Mouse (Mus musculus) CH12.LX (cell line): Measurements from ENCODE around the gene Mn1. TPM values are rescaled to one million over a fixed set of nuclear protein-coding genes. Genes with fewer than 3 reads are reported as not detected.

Source experiments
- DNase-seq: peaks from one replicate; pipeline ENCODE4 v3.0.0-alpha.2; 2013; ENCODE audit errors: extremely low read depth
- H3K27ac ChIP-seq: 2 replicates; pipeline ENCODE4 v1.5.1; 2012; ENCODE audit warnings: low read depth, mild to moderate bottlenecking, control low read depth, moderate library complexity; ENCODE audit not compliant: insufficient read depth
- H3K27me3 ChIP-seq: replicated peaks from 2 replicates; pipeline ENCODE3; 2012; ENCODE audit warnings: inconsistent platforms
- H3K36me3 ChIP-seq, 2 experiments: replicated peaks in 1 of 2; 2 replicates each; pipeline versions ENCODE3 to v1.6.1; 2012; ENCODE audit warnings: inconsistent platforms in 1 of 2, low read length in 1 of 2, mild to moderate bottlenecking in 1 of 2, mixed read lengths in 1 of 2, moderate library complexity in 1 of 2; ENCODE audit not compliant: control insufficient read depth in 1 of 2, insufficient read depth in 1 of 2
- H3K4me1 ChIP-seq, 2 experiments: 2 replicates each; pipeline ENCODE4 v1.6.1; 2012; ENCODE audit warnings: inconsistent platforms in 1 of 2, moderate library complexity in 1 of 2; ENCODE audit not compliant: insufficient read depth in 2 of 2, control insufficient read depth in 1 of 2
- H3K4me2 ChIP-seq: 2 replicates; pipeline ENCODE4 v1.6.1; 2012; ENCODE audit warnings: low read depth, mild to moderate bottlenecking, control low read depth; ENCODE audit not compliant: poor library complexity, insufficient read depth, severe bottlenecking
- H3K4me3 ChIP-seq, 3 experiments: fragments of 150-350 bp in 1 of 3; sonication (generic) in 1 of 3; replicated peaks in 1 of 3; 2 replicates each; pipeline versions ENCODE3 to v1.5.1; 2011 to 2012; ENCODE audit warnings: low read depth in 2 of 3, low read length in 2 of 3, mild to moderate bottlenecking in 2 of 3, moderate library complexity in 2 of 3, control low read depth in 1 of 3, improper control_type of control experiment in 1 of 3, inconsistent platforms in 1 of 3, mixed read lengths in 1 of 3; ENCODE audit not compliant: poor library complexity in 1 of 3
- H3K79me2 ChIP-seq: replicated peaks from 2 replicates; pipeline ENCODE4 v1.6.1; 2012; ENCODE audit warnings: mild to moderate bottlenecking, moderate library complexity; ENCODE audit not compliant: control insufficient read depth, poor library complexity, insufficient read depth, severe bottlenecking; ENCODE audit errors: extremely low read depth
- H3K9ac ChIP-seq: 2 replicates; pipeline ENCODE4 v1.6.1; 2012; ENCODE audit warnings: low read depth, mild to moderate bottlenecking, control low read depth, moderate library complexity; ENCODE audit not compliant: insufficient read depth
- H3K9me3 ChIP-seq: replicated peaks from 2 replicates; pipeline ENCODE3; 2012; ENCODE audit warnings: low read length, inconsistent platforms, mixed read lengths
- BHLHE40 ChIP-seq: IDR thresholded peaks from 2 replicates; pipeline ENCODE4 v1.6.1; 2011; ENCODE audit warnings: mild to moderate bottlenecking, low read depth, low read length, improper control_type of control experiment
- CHD1 ChIP-seq: IDR thresholded peaks from 2 replicates; pipeline ENCODE4 v1.6.1; 2012; ENCODE audit warnings: low read depth, low read length, improper control_type of control experiment, inconsistent platforms
- CTCF ChIP-seq, 2 experiments: IDR thresholded peaks in 1 of 2; conservative IDR thresholded peaks in 1 of 2; 2 replicates each; pipeline ENCODE4 v1.5.1; 2011 to 2012; ENCODE audit warnings: low read depth in 2 of 2, low read length in 2 of 2, improper control_type of control experiment in 1 of 2, inconsistent platforms in 1 of 2, mild to moderate bottlenecking in 1 of 2, moderate library complexity in 1 of 2
- ELF1 ChIP-seq: IDR thresholded peaks from 2 replicates; pipeline ENCODE4 v1.6.1; 2014; ENCODE audit warnings: low read depth, mild to moderate bottlenecking, inconsistent platforms, low read length, improper control_type of control experiment
- EP300 ChIP-seq: IDR thresholded peaks from 2 replicates; pipeline ENCODE4 v1.6.1; 2011; ENCODE audit warnings: low read length, improper control_type of control experiment
- HCFC1 ChIP-seq: IDR thresholded peaks from 2 replicates; pipeline ENCODE4 v1.6.1; 2012; ENCODE audit warnings: low read depth, mild to moderate bottlenecking, inconsistent platforms, low read length, improper control_type of control experiment
- IRF4 ChIP-seq: IDR thresholded peaks from 2 replicates; pipeline ENCODE4 v1.6.1; 2014; ENCODE audit warnings: low read depth, mild to moderate bottlenecking, inconsistent platforms, low read length, improper control_type of control experiment
- JUND ChIP-seq: conservative IDR thresholded peaks from 2 replicates; pipeline ENCODE4 v1.6.1; 2011; ENCODE audit warnings: low read depth, low read length, improper control_type of control experiment
- MAX ChIP-seq: IDR thresholded peaks from 2 replicates; pipeline ENCODE4 v1.6.1; 2011; ENCODE audit warnings: low read length, improper control_type of control experiment
- MAZ ChIP-seq: IDR thresholded peaks from 2 replicates; pipeline ENCODE4 v1.6.1; 2012; ENCODE audit warnings: low read depth, mild to moderate bottlenecking, inconsistent platforms, low read length, improper control_type of control experiment, moderate library complexity
- MEF2A ChIP-seq: IDR thresholded peaks from 2 replicates; pipeline ENCODE4 v1.6.1; 2014; ENCODE audit warnings: low read depth, mild to moderate bottlenecking, inconsistent platforms, low read length, improper control_type of control experiment, borderline replicate concordance
- NRF1 ChIP-seq: IDR thresholded peaks from 2 replicates; pipeline ENCODE4 v1.6.1; 2014; ENCODE audit warnings: low read depth, mild to moderate bottlenecking, inconsistent platforms, low read length, improper control_type of control experiment, moderate library complexity
- PAX5 ChIP-seq: IDR thresholded peaks from 2 replicates; pipeline ENCODE4 v1.6.1; 2012; ENCODE audit warnings: low read length, inconsistent platforms, mixed read lengths
- POLR2A ChIP-seq: IDR thresholded peaks from 2 replicates; pipeline ENCODE4 v1.6.1; 2011; ENCODE audit warnings: low read depth, mild to moderate bottlenecking, improper control_type of control experiment, low read length
- POLR2AphosphoS2 ChIP-seq: IDR thresholded peaks from 2 replicates; pipeline ENCODE4 v1.6.1; 2011; ENCODE audit warnings: low read depth, low read length, improper control_type of control experiment
- RCOR1 ChIP-seq: conservative IDR thresholded peaks from 2 replicates; pipeline ENCODE4 v1.6.1; 2012; ENCODE audit warnings: low read depth, mild to moderate bottlenecking, inconsistent platforms, low read length, improper control_type of control experiment
- SIN3A ChIP-seq: IDR thresholded peaks from 2 replicates; pipeline ENCODE4 v1.6.1; 2012; ENCODE audit warnings: low read length, improper control_type of control experiment, inconsistent platforms
- SMC3 ChIP-seq: IDR thresholded peaks from 2 replicates; pipeline ENCODE4 v1.6.1; 2011; ENCODE audit warnings: low read depth, low read length, improper control_type of control experiment
- TCF12 ChIP-seq: IDR thresholded peaks from 2 replicates; pipeline ENCODE4 v1.6.1; 2014; ENCODE audit warnings: low read depth, mild to moderate bottlenecking, inconsistent platforms, low read length, improper control_type of control experiment
- UBTF ChIP-seq: IDR thresholded peaks from 2 replicates; pipeline ENCODE4 v1.6.1; 2012; ENCODE audit warnings: low read depth, mild to moderate bottlenecking, inconsistent platforms, low read length, improper control_type of control experiment, moderate library complexity
- USF2 ChIP-seq: conservative IDR thresholded peaks from 2 replicates; pipeline ENCODE4 v1.6.1; 2011; ENCODE audit warnings: low read depth, low read length, improper control_type of control experiment
- ZKSCAN1 ChIP-seq: IDR thresholded peaks from 2 replicates; pipeline ENCODE4 v1.6.1; 2012; ENCODE audit warnings: low read depth, inconsistent platforms, low read length, improper control_type of control experiment, borderline replicate concordance
- ZNF384 ChIP-seq: IDR thresholded peaks from 2 replicates; pipeline ENCODE4 v1.6.1; 2012; ENCODE audit warnings: low read depth, low read length, improper control_type of control experiment, inconsistent platforms
- dilution Hi-C: fragments of 300-500 bp; cut with MboI; formaldehyde crosslinking; loops from 2 replicates; pipeline ENCODE4 v1.14.3; 2020; ENCODE audit warnings: low sequenced_read_pairs; ENCODE audit not compliant: extremely low pct_unique_long_range_greater_than_20kb, extremely low pct_ligation_motif_present
- in situ Hi-C: fragments of 300-500 bp; cut with MboI; formaldehyde crosslinking; loops from 3 replicates; pipeline ENCODE4 v1.14.3; 2019; ENCODE audit warnings: low sequenced_read_pairs, low pct_ligation_motif_present, low pct_unique_long_range_greater_than_20kb, mixed read lengths
- polyA plus RNA-seq: library from polyadenylated mRNA; unstranded; fragments of >175 nt; gene quantifications from 2 replicates; pipeline ENCODE4 v1.2.1, GENCODE M21; 2012; ENCODE audit warnings: low read depth; ENCODE audit not compliant: insufficient read length
- total RNA-seq, 2 experiments: library from RNA; depleted of rRNA; stranded (reverse); fragments of 300-350 nt in 1 of 2; fragments of >200 nt in 1 of 2; gene quantifications; 2 replicates each; pipeline ENCODE4 v1.2.3; 2012 to 2014

The Mn1 gene
- total and polyA plus RNA-seq, 3 experiments, result not detected

- dilution Hi-C loops, result no loop called here
- in situ Hi-C loops, result no loop called here
- TF ChIP-seq HCFC1 (no peak), UBTF (no peak), BHLHE40 (no peak), SIN3A (no peak), MAZ (no peak), EP300 (no peak), SMC3 (no peak), MEF2A (no peak), POLR2A (no peak), CTCF (conservative IDR thresholded peaks at IDR 0.05 in 1 of 2, IDR thresholded peaks at IDR 0.05 in 1 of 2; ENCODE audit: low read depth in 2 of 2, low read length in 2 of 2) (no peak), USF2 (no peak), ELF1 (no peak), PAX5 (no peak), JUND (no peak), POLR2AphosphoS2 (no peak), ZKSCAN1 (no peak), TCF12 (no peak), NRF1 (no peak), ZNF384 (no peak), MAX (no peak)
- Histone ChIP-seq H3K27ac (no peak overlapping the region), H3K4me3 (no peak overlapping the region), H3K79me2 (no peaks in the 10 kb centered on the region), H3K4me2 (no peak overlapping the region), H3K9me3 (peaks cover 81% of the 10 kb centered on the region), H3K9ac (no peak overlapping the region), H3K27me3 (no peaks in the 10 kb centered on the region), H3K4me1 (no peaks in the 10 kb centered on the region), H3K36me3 (no peaks in the 10 kb centered on the region)
- DNase-seq, result no peak
These were observed 56.3 kb downstream of the Mn1 start for GRCm38 (mm10) chr5:111473425-111473824.

GRCm38 (mm10) chr5:111475721-111476120 is 58.6 kb downstream of the Mn1 start:
- in situ Hi-C loops, result no loop called here
- H3K9me3 ChIP-seq, result peaks cover 93% of the 10 kb centered on the region

More at GRCm38 (mm10) chr5:111475721-111476120, 58.6 kb downstream of the Mn1 start:
- H3K27ac ChIP-seq, result no peak overlapping the region
- no peaks in the 10 kb centered on the region for H3K4me1 ChIP-seq
- no peaks in the 10 kb centered on the region for H3K36me3 ChIP-seq
- no peak for DNase-seq
- no peak overlapping the region for H3K4me3 ChIP-seq
- H3K79me2 ChIP-seq, result no peaks in the 10 kb centered on the region
- H3K27me3 ChIP-seq, result no peaks in the 10 kb centered on the region
- no peak overlapping the region for H3K4me2 ChIP-seq
- H3K9ac ChIP-seq, result no peak overlapping the region
- dilution Hi-C loops, result no loop called here
- no peak for TF ChIP-seq HCFC1
- no peak for TF ChIP-seq IRF4
- TF ChIP-seq RCOR1, result no peak
- no peak for TF ChIP-seq CHD1
- no peak for TF ChIP-seq SMC3
